Mouse (Mus musculus): Measurements from ENCODE around the gene Cd19. TPM values are rescaled to one million over a fixed set of nuclear protein-coding genes. Genes with fewer than 3 reads are reported as not detected.
"Not testable (repeated sequence)": the region's sequence is repeated elsewhere in the genome, so short reads cannot be mapped to it uniquely, and the experiment has no call there.

Gene Cd19
- polyA plus RNA-seq, 2 experiments, result 0.18 to 0.19 TPM

- no peak overlapping the region for H3K9ac ChIP-seq (ENCODE audit: low read depth, low read length, severe bottlenecking)
Measured at GRCm38 (mm10) chr7:126417045-126417444, 2.4 kb upstream of the Cd19 start.

GRCm38 (mm10) chr7:126416615-126417014, 1.9 kb upstream of the Cd19 start:
- H3K9ac ChIP-seq (ENCODE audit: low read depth, low read length, severe bottlenecking), result no peak overlapping the region
- H3K27ac ChIP-seq (replicated peaks; ENCODE audit: low read depth, low read length), result no peak overlapping the region
- DNase-seq (ENCODE audit: low spot score), result no peak
- no peaks in the 10 kb centered on the region for H3K27me3 ChIP-seq (ENCODE audit: control insufficient read depth, insufficient read depth, low read length)
- H3K4me3 ChIP-seq (replicated peaks; ENCODE audit: low read length), result no peak overlapping the region
- no peak for TF ChIP-seq POLR2A (IDR thresholded peaks at IDR 0.05; ENCODE audit: borderline replicate concordance, extremely low read depth, insufficient read depth, insufficient read length)
- WGBS, result 65% methylated on average over 2 of the region's 2 CpGs
- no peak overlapping the region for H3K4me2 ChIP-seq (replicated peaks; ENCODE audit: low read depth, low read length, severe bottlenecking)
- H3K9me3 ChIP-seq (ENCODE audit: control insufficient read depth, low read length), result no peaks in the 10 kb centered on the region
- H3K4me1 ChIP-seq (ENCODE audit: control insufficient read depth, insufficient read depth, low read length), result no peaks in the 10 kb centered on the region
- H3K36me3 ChIP-seq (ENCODE audit: control insufficient read depth, insufficient read depth, low read length), result no peaks in the 10 kb centered on the region
- ATAC-seq (ENCODE audit: low FRiP score, low read depth), result no peak

More at GRCm38 (mm10) chr7:126417045-126417444, 2.4 kb upstream of the Cd19 start:
- DNase-seq (ENCODE audit: low spot score) (no peak), ATAC-seq (ENCODE audit: low FRiP score, low read depth) (no peak)
- no peak for TF ChIP-seq POLR2A (IDR thresholded peaks at IDR 0.05; ENCODE audit: borderline replicate concordance, extremely low read depth, insufficient read depth, insufficient read length)
- Histone ChIP-seq H3K4me3 (replicated peaks; ENCODE audit: low read length) (no peak overlapping the region), H3K4me2 (replicated peaks; ENCODE audit: low read depth, low read length, severe bottlenecking) (no peak overlapping the region), H3K27me3 (ENCODE audit: control insufficient read depth, insufficient read depth, low read length) (no peaks in the 10 kb centered on the region), H3K9me3 (ENCODE audit: control insufficient read depth, low read length) (no peaks in the 10 kb centered on the region), H3K27ac (replicated peaks; ENCODE audit: low read depth, low read length) (no peak overlapping the region), H3K36me3 (ENCODE audit: control insufficient read depth, insufficient read depth, low read length) (no peaks in the 10 kb centered on the region), H3K4me1 (ENCODE audit: control insufficient read depth, insufficient read depth, low read length) (no peaks in the 10 kb centered on the region)
- 54% methylated on average over 8 of the region's 8 CpGs for WGBS

DNA sequence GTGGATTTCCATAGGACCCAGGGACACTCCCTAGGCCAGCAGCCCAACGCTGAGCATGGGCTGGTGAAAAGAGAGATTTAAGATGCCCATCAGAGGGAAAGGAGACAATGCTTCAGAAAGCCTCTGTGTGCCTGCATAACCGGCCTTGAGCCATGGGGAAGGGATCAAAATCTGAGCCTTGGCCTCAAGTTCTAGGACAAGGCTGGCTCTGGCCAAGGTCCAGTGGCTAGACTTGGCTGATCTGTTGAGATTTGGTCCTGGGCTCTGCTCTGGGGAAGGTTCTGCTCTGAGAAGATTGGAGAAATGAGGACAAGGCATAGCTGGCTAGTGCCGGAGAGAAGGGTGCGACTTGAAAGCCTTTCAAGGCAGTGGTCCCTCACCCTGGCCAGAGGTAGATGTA, 3.6 kb downstream of the Cd19 start:
- H3K36me3 ChIP-seq (ENCODE audit: control insufficient read depth, insufficient read depth, low read length), result no peaks in the 10 kb centered on the region
- ATAC-seq (ENCODE audit: low FRiP score, low read depth), result no peak
- no peaks in the 10 kb centered on the region for H3K4me1 ChIP-seq (ENCODE audit: control insufficient read depth, insufficient read depth, low read length)
- no peak for DNase-seq (ENCODE audit: low spot score)
- H3K4me2 ChIP-seq (replicated peaks; ENCODE audit: low read depth, low read length, severe bottlenecking), result no peak overlapping the region
- 90% methylated on average over 4 of the region's 4 CpGs for WGBS
- H3K27ac ChIP-seq (replicated peaks; ENCODE audit: low read depth, low read length), result no peak overlapping the region
- no peak overlapping the region for H3K9ac ChIP-seq (ENCODE audit: low read depth, low read length, severe bottlenecking)
- H3K4me3 ChIP-seq (replicated peaks; ENCODE audit: low read length), result no peak overlapping the region
- no peaks in the 10 kb centered on the region for H3K27me3 ChIP-seq (ENCODE audit: control insufficient read depth, insufficient read depth, low read length)
- no peak for TF ChIP-seq POLR2A (IDR thresholded peaks at IDR 0.05; ENCODE audit: borderline replicate concordance, extremely low read depth, insufficient read depth, insufficient read length)
- H3K9me3 ChIP-seq (ENCODE audit: control insufficient read depth, low read length), result no peaks in the 10 kb centered on the region

- no peak for TF ChIP-seq POLR2A (IDR thresholded peaks at IDR 0.05; ENCODE audit: borderline replicate concordance, extremely low read depth, insufficient read depth, insufficient read length)
- DNase-seq (ENCODE audit: low spot score), result no peak
- Histone ChIP-seq H3K9me3 (ENCODE audit: control insufficient read depth, low read length) (no peaks in the 10 kb centered on the region), H3K9ac (ENCODE audit: low read depth, low read length, severe bottlenecking) (no peak overlapping the region), H3K4me1 (ENCODE audit: control insufficient read depth, insufficient read depth, low read length) (no peaks in the 10 kb centered on the region), H3K27ac (replicated peaks; ENCODE audit: low read depth, low read length) (no peak overlapping the region), H3K27me3 (ENCODE audit: control insufficient read depth, insufficient read depth, low read length) (no peaks in the 10 kb centered on the region), H3K36me3 (ENCODE audit: control insufficient read depth, insufficient read depth, low read length) (no peaks in the 10 kb centered on the region), H3K4me3 (replicated peaks; ENCODE audit: low read length) (no peak overlapping the region), H3K4me2 (replicated peaks; ENCODE audit: low read depth, low read length, severe bottlenecking) (no peak overlapping the region)
- no peak for ATAC-seq (ENCODE audit: low FRiP score, low read depth)
- WGBS, result 93% methylated on average over 2 of the region's 2 CpGs
Measured at GRCm38 (mm10) chr7:126408686-126409085, 6.0 kb downstream of the Cd19 start.

GRCm38 (mm10) chr7:126402518-126402917, 12.2 kb downstream of the Cd19 start:
- H3K4me2 ChIP-seq (replicated peaks; ENCODE audit: low read depth, low read length, severe bottlenecking); H3K4me1 ChIP-seq (ENCODE audit: control insufficient read depth, insufficient read depth, low read length); H3K9me3 ChIP-seq (ENCODE audit: control insufficient read depth, low read length); H3K9ac ChIP-seq (ENCODE audit: low read depth, low read length, severe bottlenecking); ATAC-seq (ENCODE audit: low FRiP score, low read depth); DNase-seq (ENCODE audit: low spot score); H3K27ac ChIP-seq (replicated peaks; ENCODE audit: low read depth, low read length); H3K4me3 ChIP-seq (replicated peaks; ENCODE audit: low read length); H3K36me3 ChIP-seq (ENCODE audit: control insufficient read depth, insufficient read depth, low read length); H3K27me3 ChIP-seq (ENCODE audit: control insufficient read depth, insufficient read depth, low read length): not testable (repeated sequence)
- 79% methylated on average over 6 of the region's 8 CpGs for WGBS

GRCm38 (mm10) chr7:126399548-126399947, 15.1 kb downstream of the Cd19 start:
- ATAC-seq (ENCODE audit: low FRiP score, low read depth) (no peak), DNase-seq (ENCODE audit: low spot score) (peak; percentile 73)
- Histone ChIP-seq H3K27me3 (ENCODE audit: control insufficient read depth, insufficient read depth, low read length) (no peaks in the 10 kb centered on the region), H3K9ac (ENCODE audit: low read depth, low read length, severe bottlenecking) (no peak overlapping the region), H3K4me1 (ENCODE audit: control insufficient read depth, insufficient read depth, low read length) (peaks cover 3% of the 10 kb centered on the region; the same call in 1 of the 2 replicates), H3K9me3 (ENCODE audit: control insufficient read depth, low read length) (no peaks in the 10 kb centered on the region), H3K36me3 (ENCODE audit: control insufficient read depth, insufficient read depth, low read length) (no peaks in the 10 kb centered on the region), H3K27ac (replicated peaks; ENCODE audit: low read depth, low read length) (no peak overlapping the region), H3K4me3 (replicated peaks; ENCODE audit: low read length) (no peak overlapping the region), H3K4me2 (replicated peaks; ENCODE audit: low read depth, low read length, severe bottlenecking) (no peak overlapping the region)
- no peak for TF ChIP-seq POLR2A (IDR thresholded peaks at IDR 0.05; ENCODE audit: borderline replicate concordance, extremely low read depth, insufficient read depth, insufficient read length)
- 16% methylated on average over 5 of the region's 5 CpGs for WGBS

Measured in limb, embryonic 14.5 days (tissue).